Mouse (Mus musculus) liver, embryonic 15.5 days (tissue): ENCODE results near the gene Efna3. TPM values are rescaled to one million over a fixed set of nuclear protein-coding genes. Genes with fewer than 3 reads are reported as not detected.

Experiments used
- ATAC-seq: fragments of 200-750 bp; cut with Nextera tagmentation; 2 replicates; pipeline ENCODE4 v1.8.0; 2017; ENCODE audit warnings: moderate number of reproducible peaks, mild to moderate bottlenecking, moderate library complexity; ENCODE audit not compliant: insufficient read depth
- H3K27ac ChIP-seq: fragments of 300-500 bp; sonication (generic); replicated peaks from 2 replicates; pipeline ENCODE4 v1.5.1; 2015; ENCODE audit warnings: mild to moderate bottlenecking, inconsistent platforms
- H3K27me3 ChIP-seq: fragments of 300-500 bp; sonication (generic); 2 replicates; pipeline ENCODE4 v1.6.1; 2015; ENCODE audit warnings: mild to moderate bottlenecking, inconsistent platforms
- H3K36me3 ChIP-seq: fragments of 300-500 bp; sonication (generic); replicated peaks from 2 replicates; pipeline ENCODE4 v1.6.1; 2015; ENCODE audit warnings: moderate library complexity, mild to moderate bottlenecking, inconsistent platforms
- H3K4me1 ChIP-seq: fragments of 300-500 bp; sonication (generic); replicated peaks from 2 replicates; pipeline ENCODE4 v1.6.1; 2015; ENCODE audit warnings: inconsistent platforms
- H3K4me2 ChIP-seq: fragments of 300-500 bp; sonication (generic); 2 replicates; pipeline ENCODE4 v1.6.1; 2015; ENCODE audit warnings: moderate library complexity, mild to moderate bottlenecking, inconsistent platforms
- H3K4me3 ChIP-seq: fragments of 300-500 bp; sonication (generic); replicated peaks from 2 replicates; pipeline ENCODE4 v1.5.1; 2015; ENCODE audit warnings: mild to moderate bottlenecking, inconsistent platforms
- H3K9ac ChIP-seq: fragments of 300-500 bp; sonication (generic); 2 replicates; pipeline ENCODE4 v1.6.1; 2015; ENCODE audit warnings: moderate library complexity, mild to moderate bottlenecking, inconsistent platforms
- H3K9me3 ChIP-seq: fragments of 300-500 bp; sonication (generic); replicated peaks from 2 replicates; pipeline ENCODE4 v1.6.1; 2016; ENCODE audit warnings: inconsistent platforms
- WGBS: fragments of 180-500 bp; shearing (Covaris S2); methylation state at CpG from one replicate; pipeline ENCODE4 v1.1.7; 2015; ENCODE audit warnings: mixed read lengths; ENCODE audit not compliant: insufficient replicate concordance; 5-methylcytosine and 5-hydroxymethylcytosine counted together
- polyA plus RNA-seq: library from polyadenylated mRNA; unstranded; fragments of >200 nt; fragmentation: Nextera tagmentation; extraction: Ambion mirVana; gene quantifications from 2 replicates; pipeline ENCODE4 v1.2.1, GENCODE M21; 2015

Efna3 gene
- polyA plus RNA-seq, 1 experiment from 2014 or later = 0.18 TPM

- Histone ChIP-seq H3K9ac (no peak overlapping the region), H3K4me2 (peak overlapping the region; percentile 76), H3K9me3 (no peaks in the 10 kb centered on the region), H3K4me1 (peaks cover 41% of the 10 kb centered on the region), H3K27ac (no peak overlapping the region), H3K36me3 (no peaks in the 10 kb centered on the region), H3K27me3 (peaks cover 12% of the 10 kb centered on the region), H3K4me3 (0 out of 2 replicates have a peak overlapping the region, but pooled peaks have one; percentile 63)
- no peak for ATAC-seq
- 81% methylated on average over 8 of the region's 8 CpGs for WGBS
Observed at GRCm38 (mm10) chr3:89268916-89269315, 53.8 kb downstream of the Efna3 start.

DNA sequence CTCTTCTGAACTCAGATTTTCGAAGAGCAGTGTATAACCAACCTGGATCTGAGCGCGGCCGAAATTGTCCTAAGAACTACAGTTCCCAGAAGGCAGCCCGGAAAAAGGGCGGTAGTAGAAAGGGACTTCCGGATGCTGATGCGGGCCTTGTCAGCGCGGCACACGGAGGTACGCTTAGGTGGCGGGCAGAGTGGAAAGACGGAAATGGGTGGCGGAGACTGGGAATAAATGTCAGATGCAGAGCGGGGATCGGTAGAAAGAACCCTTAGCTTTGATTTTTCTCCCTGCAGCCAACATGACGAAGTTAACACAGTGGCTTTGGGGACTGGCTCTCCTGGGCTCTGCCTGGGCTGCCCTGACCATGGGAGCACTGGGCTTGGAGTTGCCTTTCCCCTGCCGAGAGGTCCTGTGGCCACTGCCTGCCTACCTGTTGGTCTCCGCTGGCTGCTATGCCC, 56.3 kb downstream of the Efna3 start:
- peak overlapping the region; percentile 43 for H3K27ac ChIP-seq

More for the DNA sequence above, 56.3 kb downstream of the Efna3 start:
- peak; percentile 79 for ATAC-seq
- peak overlapping the region; percentile 73 for H3K9ac ChIP-seq
- whole genome bisulfite sequencing = 0% methylated on average over 20 of the region's 20 CpGs
- no peaks in the 10 kb centered on the region for H3K9me3 ChIP-seq
- H3K4me1 ChIP-seq = peaks cover 41% of the 10 kb centered on the region
- no peaks in the 10 kb centered on the region for H3K36me3 ChIP-seq
- H3K27me3 ChIP-seq = peaks cover 10% of the 10 kb centered on the region
- peak overlapping the region; percentile 69 for H3K4me3 ChIP-seq
- H3K4me2 ChIP-seq = peak overlapping the region; percentile 84

Other genes with a start within 250 kb of the Efna3 start
- gene Rusc1, start 229.7 kb downstream of the Efna3 start, polyA plus RNA-seq = 3.0 and 4.0 TPM in 2 replicates
- gene Gm43738, start 221.9 kb downstream of the Efna3 start, polyA plus RNA-seq = not detected in 2 replicates
- gene Fdps, start 221.0 kb downstream of the Efna3 start, polyA plus RNA-seq = 339 and 359 TPM in 2 replicates
- 102 and 104 TPM in 2 replicates for gene Pklr, start 186.8 kb downstream of the Efna3 start, polyA plus RNA-seq
- gene Hcn3, start 162.8 kb downstream of the Efna3 start, polyA plus RNA-seq = 0.43 and 0.45 TPM in 2 replicates
- gene Clk2, start 158.2 kb downstream of the Efna3 start, polyA plus RNA-seq = 8.5 and 10.1 TPM in 2 replicates
- gene Scamp3, start 145.5 kb downstream of the Efna3 start, polyA plus RNA-seq = 53.0 and 53.7 TPM in 2 replicates
- 2.4 and 2.9 TPM in 2 replicates for gene Fam189b, start 139.8 kb downstream of the Efna3 start, polyA plus RNA-seq
- gene Gba, start 120.0 kb downstream of the Efna3 start, polyA plus RNA-seq = 26.1 and 26.2 TPM in 2 replicates
- gene Thbs3, start 107.8 kb downstream of the Efna3 start, polyA plus RNA-seq = 1.5 and 2.1 TPM in 2 replicates
- gene Mtx1, start 95.9 kb downstream of the Efna3 start, polyA plus RNA-seq = 103 and 104 TPM in 2 replicates
- gene Muc1, start 93.9 kb downstream of the Efna3 start, polyA plus RNA-seq = 0.50 TPM in 1 of 2 replicates, not detected in the other
- gene Krtcap2, start 77.0 kb downstream of the Efna3 start, polyA plus RNA-seq = 116 and 126 TPM in 2 replicates
- gene Trim46, start 76.7 kb downstream of the Efna3 start, polyA plus RNA-seq = 0.23 and 0.31 TPM in 2 replicates
- gene Dpm3, start 63.6 kb downstream of the Efna3 start, polyA plus RNA-seq = 45.4 and 54.4 TPM in 2 replicates
- gene Slc50a1, start 52.4 kb downstream of the Efna3 start, polyA plus RNA-seq = 17.5 and 17.8 TPM in 2 replicates
- gene Efna1, start 41.8 kb downstream of the Efna3 start, polyA plus RNA-seq = 8.9 and 11.2 TPM in 2 replicates
- 0.24 and 0.48 TPM in 2 replicates for gene Efna4, start 15.1 kb upstream of the Efna3 start, polyA plus RNA-seq
- 8.8 and 12.7 TPM in 2 replicates for gene Adam15, start 27.0 kb upstream of the Efna3 start, polyA plus RNA-seq
- 0.06 and 0.07 TPM in 2 replicates for gene Dcst2, start 39.0 kb upstream of the Efna3 start, polyA plus RNA-seq
- 0.05 TPM in 1 of 2 replicates, not detected in the other for gene Dcst1, start 42.3 kb upstream of the Efna3 start, polyA plus RNA-seq
- gene Zbtb7b, start 71.8 kb upstream of the Efna3 start, polyA plus RNA-seq = 2.3 and 3.3 TPM in 2 replicates
- not detected in 2 replicates for gene Lenep, start 79.8 kb upstream of the Efna3 start, polyA plus RNA-seq
- 14.3 and 16.4 TPM in 2 replicates for gene Flad1, start 88.9 kb upstream of the Efna3 start, polyA plus RNA-seq
- 210 and 229 TPM in 2 replicates for gene Cks1b, start 95.4 kb upstream of the Efna3 start, polyA plus RNA-seq
- 44.8 and 50.6 TPM in 2 replicates for gene Shc1, start 95.5 kb upstream of the Efna3 start, polyA plus RNA-seq
- 10.1 and 10.6 TPM in 2 replicates for gene Pygo2, start 107.2 kb upstream of the Efna3 start, polyA plus RNA-seq
- gene Pbxip1, start 113.7 kb upstream of the Efna3 start, polyA plus RNA-seq = 7.4 and 8.1 TPM in 2 replicates
- 35.7 and 38.4 TPM in 2 replicates for gene Pmvk, start 131.6 kb upstream of the Efna3 start, polyA plus RNA-seq
- gene Kcnn3, start 197.2 kb upstream of the Efna3 start, polyA plus RNA-seq = 0.03 and 0.08 TPM in 2 replicates